Mouse (Mus musculus) forebrain, embryonic 12.5 days (tissue): Measurements from ENCODE around the gene Wbp1l. TPM values are rescaled to one million over a fixed set of nuclear protein-coding genes. Genes with fewer than 3 reads are reported as not detected.

Experiments
- ATAC-seq: fragments of 200-750 bp; cut with Nextera tagmentation; 2 replicates; pipeline ENCODE4 v1.8.0; 2017; ENCODE audit warnings: moderate TSS enrichment; ENCODE audit not compliant: low FRiP score
- H3K27ac ChIP-seq: fragments of 300-500 bp; sonication (generic); 2 replicates; pipeline ENCODE4 v1.5.1; 2016; ENCODE audit warnings: mild to moderate bottlenecking
- H3K27me3 ChIP-seq: fragments of 300-500 bp; sonication (generic); 2 replicates; pipeline ENCODE4 v1.6.1; 2016; ENCODE audit warnings: mild to moderate bottlenecking
- H3K36me3 ChIP-seq: fragments of 300-500 bp; sonication (generic); replicated peaks from 2 replicates; pipeline ENCODE4 v1.6.1; 2016; ENCODE audit warnings: mild to moderate bottlenecking
- H3K4me1 ChIP-seq: fragments of 300-500 bp; sonication (generic); 2 replicates; pipeline ENCODE4 v1.6.1; 2016
- H3K4me2 ChIP-seq: fragments of 300-500 bp; sonication (generic); 2 replicates; pipeline ENCODE4 v1.6.1; 2016; ENCODE audit warnings: mild to moderate bottlenecking, moderate library complexity
- H3K4me3 ChIP-seq: fragments of 300-500 bp; sonication (generic); replicated peaks from 2 replicates; pipeline ENCODE4 v1.5.1; 2016; ENCODE audit warnings: mild to moderate bottlenecking
- H3K9ac ChIP-seq: fragments of 300-500 bp; sonication (generic); 2 replicates; pipeline ENCODE4 v1.6.1; 2016; ENCODE audit warnings: mild to moderate bottlenecking
- H3K9me3 ChIP-seq: fragments of 300-500 bp; sonication (generic); 2 replicates; pipeline ENCODE4 v1.6.1; 2016
- WGBS: fragments of 180-500 bp; shearing (Covaris S2); methylation state at CpG from one replicate; pipeline ENCODE4 v1.1.7; 2016; 5-methylcytosine and 5-hydroxymethylcytosine counted together
- polyA plus RNA-seq: library from polyadenylated mRNA; unstranded; fragments of >200 nt; fragmentation: Nextera tagmentation; extraction: Ambion mirVana; gene quantifications from 2 replicates; pipeline ENCODE4 v1.2.1, GENCODE M21; 2016

Gene Wbp1l
- polyA plus RNA-seq, 1 experiment from 2014 or later, result 43.2 TPM

DNA sequence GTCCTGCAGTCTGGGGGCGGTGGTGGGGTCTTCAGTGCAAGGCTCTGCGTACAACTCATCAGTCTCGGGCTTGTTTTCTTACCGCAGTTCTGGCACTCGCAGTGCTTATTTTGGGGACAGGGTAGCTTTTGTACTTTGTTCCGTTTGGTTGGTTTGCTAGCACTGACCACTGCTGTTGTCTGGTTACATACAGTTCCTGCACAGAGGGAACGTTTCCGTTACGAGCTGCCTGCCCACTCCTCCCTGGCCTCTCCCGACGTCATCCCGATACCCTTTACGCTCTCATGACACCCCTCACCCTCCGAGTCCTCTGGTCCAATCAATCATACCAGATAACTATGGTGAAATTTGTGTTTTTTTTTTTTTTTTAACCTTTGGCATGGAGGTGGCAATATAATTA lies 2.6 kb downstream of the Wbp1l start:
- Histone ChIP-seq H3K4me2 (no peak overlapping the region), H3K27me3 (no peaks in the 10 kb centered on the region), H3K36me3 (peaks cover 9% of the 10 kb centered on the region), H3K27ac (no peak overlapping the region), H3K4me1 (peaks cover 19% of the 10 kb centered on the region), H3K9me3 (no peaks in the 10 kb centered on the region), H3K9ac (0 out of 2 replicates have a peak overlapping the region, but pooled peaks have one; percentile 17), H3K4me3 (no peak overlapping the region)
- no peak for ATAC-seq
- WGBS, result 93% methylated on average over 14 of the region's 14 CpGs

DNA sequence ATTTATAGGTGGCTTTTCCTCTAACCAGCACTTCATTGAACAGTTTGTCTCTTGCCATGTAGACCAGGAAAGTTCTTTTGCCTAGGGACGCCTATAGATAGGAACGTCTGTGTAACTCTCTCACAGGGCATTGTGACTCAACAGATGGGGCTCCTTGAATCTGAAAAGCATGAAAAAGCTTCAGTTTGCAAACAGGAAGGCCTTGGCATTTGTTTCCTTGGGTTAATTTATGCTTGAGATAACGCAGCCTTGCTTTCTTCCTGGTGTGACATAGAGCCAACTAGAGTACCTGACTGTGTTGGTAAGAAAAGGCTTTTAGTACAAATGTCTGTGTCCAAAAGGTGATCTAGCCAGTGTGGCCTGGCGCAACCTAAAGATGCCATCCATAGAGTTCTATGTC lies 3.5 kb downstream of the Wbp1l start:
- ATAC-seq, result no peak
- H3K27ac ChIP-seq, result no peak overlapping the region
- 94% methylated on average over 4 of the region's 4 CpGs for WGBS
- no peak overlapping the region for H3K4me2 ChIP-seq
- H3K36me3 ChIP-seq, result peaks cover 17% of the 10 kb centered on the region
- no peak overlapping the region for H3K9ac ChIP-seq
- no peak overlapping the region for H3K4me3 ChIP-seq
- no peaks in the 10 kb centered on the region for H3K27me3 ChIP-seq
- peaks cover 19% of the 10 kb centered on the region for H3K4me1 ChIP-seq
- no peaks in the 10 kb centered on the region for H3K9me3 ChIP-seq

DNA sequence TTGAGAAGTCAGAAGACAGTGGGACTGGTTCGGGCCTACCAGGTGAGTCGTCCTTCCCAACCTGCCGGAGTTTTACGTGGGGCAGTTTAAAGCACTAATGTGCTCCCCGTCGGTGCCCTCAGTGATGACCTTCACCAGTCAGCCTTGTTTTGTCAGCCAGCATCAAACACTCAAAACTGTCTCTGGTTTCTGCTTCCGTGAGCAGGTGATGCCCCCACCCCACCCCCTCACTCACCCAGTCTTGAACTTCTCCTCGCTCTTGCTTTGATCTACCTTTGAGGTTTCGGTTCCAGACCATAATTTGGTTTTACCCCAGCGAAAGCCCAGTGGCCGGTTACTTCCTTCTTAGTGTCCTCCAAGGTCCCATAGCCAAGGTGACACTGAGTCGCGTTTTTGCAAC lies 7.8 kb downstream of the Wbp1l start:
- no peak overlapping the region for H3K4me3 ChIP-seq
- no peak for ATAC-seq
- no peaks in the 10 kb centered on the region for H3K4me1 ChIP-seq
- H3K36me3 ChIP-seq, result peaks cover 30% of the 10 kb centered on the region
- no peak overlapping the region for H3K4me2 ChIP-seq
- H3K27ac ChIP-seq, result no peak overlapping the region
- H3K9me3 ChIP-seq, result no peaks in the 10 kb centered on the region
- no peaks in the 10 kb centered on the region for H3K27me3 ChIP-seq
- H3K9ac ChIP-seq, result no peak overlapping the region
- 96% methylated on average over 13 of the region's 13 CpGs for WGBS

DNA sequence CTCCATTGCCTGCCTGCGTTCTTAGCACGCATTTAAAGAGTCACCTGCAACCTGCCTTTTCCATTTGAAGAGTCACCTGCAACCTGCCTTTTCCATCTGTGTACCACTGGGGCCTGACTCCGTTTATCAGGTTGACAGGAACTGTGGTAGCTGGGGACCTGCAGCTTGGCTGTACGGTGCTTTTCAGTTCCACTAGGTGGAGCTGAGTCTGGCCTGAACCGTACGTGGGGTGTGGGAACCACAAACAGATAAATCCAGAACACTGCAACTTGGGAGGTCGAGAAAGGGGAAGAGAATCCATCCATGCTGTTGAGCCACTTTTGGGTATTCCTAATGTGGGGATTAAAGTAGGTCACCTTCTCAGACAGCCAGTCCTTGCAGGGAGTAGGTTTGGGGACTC lies 8.5 kb downstream of the Wbp1l start:
- Histone ChIP-seq H3K27me3 (no peaks in the 10 kb centered on the region), H3K4me3 (no peak overlapping the region), H3K27ac (no peak overlapping the region), H3K4me1 (no peaks in the 10 kb centered on the region), H3K9ac (no peak overlapping the region), H3K4me2 (no peak overlapping the region), H3K36me3 (peaks cover 30% of the 10 kb centered on the region), H3K9me3 (no peaks in the 10 kb centered on the region)
- 75% methylated on average over 7 of the region's 7 CpGs for WGBS
- ATAC-seq, result no peak

DNA sequence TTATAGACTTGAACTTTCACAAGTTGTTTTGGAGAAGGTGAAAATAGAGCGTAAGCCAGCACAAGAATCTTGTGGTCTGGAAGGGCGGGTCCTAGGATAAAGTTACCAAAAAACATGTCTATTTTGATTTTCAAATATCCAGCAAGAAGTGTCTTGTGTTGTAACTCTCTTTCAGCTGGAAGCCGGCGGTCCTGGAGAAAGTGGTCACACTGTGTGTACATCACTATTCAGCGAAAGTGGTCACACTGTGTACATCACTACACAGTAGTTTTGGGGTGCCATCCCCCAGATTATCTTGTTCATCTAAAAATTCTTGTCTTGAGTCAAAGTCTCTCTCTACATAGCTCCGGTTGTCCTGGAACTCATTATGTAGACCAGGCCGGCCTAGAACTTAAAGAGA lies 9.3 kb downstream of the Wbp1l start:
- WGBS, result 95% methylated on average over 7 of the region's 7 CpGs
- no peaks in the 10 kb centered on the region for H3K9me3 ChIP-seq
- H3K4me2 ChIP-seq, result no peak overlapping the region
- no peaks in the 10 kb centered on the region for H3K4me1 ChIP-seq
- ATAC-seq, result no peak
- peaks cover 37% of the 10 kb centered on the region for H3K36me3 ChIP-seq
- H3K27ac ChIP-seq, result no peak overlapping the region
- H3K9ac ChIP-seq, result no peak overlapping the region
- no peaks in the 10 kb centered on the region for H3K27me3 ChIP-seq
- no peak overlapping the region for H3K4me3 ChIP-seq

DNA sequence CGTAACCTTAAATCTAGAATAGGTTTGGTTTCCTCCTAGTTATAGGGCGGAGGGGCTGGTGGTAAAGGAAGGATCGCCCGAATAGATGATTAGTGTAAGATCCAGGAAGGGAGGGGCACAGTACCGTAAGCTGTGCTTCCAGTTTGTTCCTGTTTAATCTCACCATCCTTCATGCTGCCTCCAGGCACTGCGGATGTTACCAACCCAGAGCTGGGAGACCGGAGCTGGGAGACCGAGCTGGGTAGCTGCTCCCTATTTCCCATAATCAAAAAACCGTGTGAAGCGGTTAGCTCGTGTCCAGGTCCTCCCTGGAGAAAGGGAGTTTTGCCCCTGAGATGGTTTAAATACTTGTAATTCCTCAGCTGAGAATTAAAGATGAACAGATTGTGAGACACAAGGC lies 17.5 kb downstream of the Wbp1l start:
- Histone ChIP-seq H3K27ac (no peak overlapping the region), H3K9me3 (no peaks in the 10 kb centered on the region), H3K9ac (no peak overlapping the region), H3K4me1 (peaks cover 25% of the 10 kb centered on the region), H3K36me3 (peaks cover 23% of the 10 kb centered on the region; the same call in 1 of the 2 replicates), H3K4me2 (no peak overlapping the region), H3K4me3 (no peak overlapping the region), H3K27me3 (no peaks in the 10 kb centered on the region)
- ATAC-seq, result no peak
- WGBS, result 94% methylated on average over 11 of the region's 11 CpGs

DNA sequence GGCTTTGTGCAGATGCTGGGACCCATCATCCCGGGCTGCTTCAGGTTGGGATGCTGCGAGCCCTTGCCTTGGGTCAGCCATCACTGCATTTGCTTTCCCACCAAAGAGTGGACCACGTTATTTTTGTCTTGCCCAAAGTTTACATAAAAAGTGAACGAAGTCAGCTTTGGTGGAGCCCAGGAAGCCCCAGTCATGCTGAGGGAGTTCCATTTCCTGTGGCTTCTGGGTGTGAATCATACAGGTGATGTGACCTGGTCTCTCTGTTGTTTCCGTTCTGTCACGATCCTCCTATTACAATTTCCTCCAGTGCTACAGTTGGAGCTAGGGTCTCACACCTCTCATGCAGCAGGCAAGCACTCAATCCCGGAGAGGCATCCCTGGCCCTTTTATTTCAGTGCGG lies 18.5 kb downstream of the Wbp1l start:
- Histone ChIP-seq H3K36me3 (peaks cover 23% of the 10 kb centered on the region; the same call in 1 of the 2 replicates), H3K9me3 (no peaks in the 10 kb centered on the region), H3K27me3 (no peaks in the 10 kb centered on the region), H3K27ac (no peak overlapping the region), H3K4me3 (no peak overlapping the region), H3K4me2 (no peak overlapping the region), H3K4me1 (peaks cover 35% of the 10 kb centered on the region), H3K9ac (no peak overlapping the region)
- WGBS, result 94% methylated on average over 8 of the region's 8 CpGs
- ATAC-seq, result no peak

DNA sequence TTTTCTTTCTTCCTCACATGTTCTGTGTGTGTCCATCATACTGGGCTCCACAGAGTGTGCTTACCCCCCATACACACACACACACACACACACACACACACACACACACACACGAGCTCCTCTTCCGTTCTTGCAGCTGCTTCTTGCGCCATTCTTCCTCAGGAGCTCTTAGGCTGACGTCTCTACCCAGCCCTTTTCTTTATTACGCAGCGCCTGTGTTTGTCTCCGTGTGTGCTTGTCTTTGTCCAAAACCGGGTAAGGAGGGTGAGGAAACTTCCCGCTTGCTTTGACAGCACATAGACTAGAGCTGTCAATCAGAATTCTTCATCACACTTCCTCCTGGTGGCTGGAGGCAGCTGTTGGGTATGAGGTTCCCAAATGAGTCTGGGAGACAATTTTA lies 19.4 kb downstream of the Wbp1l start:
- Histone ChIP-seq H3K9me3 (no peaks in the 10 kb centered on the region), H3K27ac (peak overlapping the region; percentile 38; the same call in 1 of the 2 replicates)
- WGBS, result 44% methylated on average over 9 of the region's 9 CpGs

DNA sequence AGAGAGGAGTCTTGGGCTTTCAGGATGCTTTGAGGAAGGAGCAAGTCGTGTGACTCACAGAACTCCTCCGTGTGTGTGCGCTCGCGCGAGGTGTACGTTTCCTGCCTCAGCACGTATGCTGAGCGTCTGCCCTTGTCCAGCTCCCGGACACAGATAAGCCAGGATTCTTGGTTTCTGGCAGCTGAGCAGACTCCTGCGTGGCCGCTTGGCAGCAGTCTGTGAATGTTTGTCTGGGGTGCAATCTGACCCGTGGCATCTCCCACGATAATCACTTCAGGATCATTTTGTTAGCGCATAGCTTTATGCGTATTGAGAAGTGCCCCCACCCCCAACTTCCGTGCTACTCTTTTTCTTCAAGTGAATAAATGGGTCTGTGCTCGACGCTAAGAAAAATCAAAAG lies 20.1 kb downstream of the Wbp1l start:
- H3K27ac ChIP-seq, result 0 out of 2 replicates have a peak overlapping the region, but pooled peaks have one; percentile 38
- 87% methylated on average over 19 of the region's 19 CpGs for WGBS
- no peak for ATAC-seq

More for the DNA sequence above, 19.4 kb downstream of the Wbp1l start:
- H3K4me2 ChIP-seq, result no peak overlapping the region
- no peak overlapping the region; the same call in 1 of the 2 replicates for H3K9ac ChIP-seq
- peaks cover 15% of the 10 kb centered on the region; the same call in 1 of the 2 replicates for H3K36me3 ChIP-seq
- H3K27me3 ChIP-seq, result no peaks in the 10 kb centered on the region
- ATAC-seq, result no peak
- peaks cover 44% of the 10 kb centered on the region for H3K4me1 ChIP-seq
- no peak overlapping the region for H3K4me3 ChIP-seq

DNA sequence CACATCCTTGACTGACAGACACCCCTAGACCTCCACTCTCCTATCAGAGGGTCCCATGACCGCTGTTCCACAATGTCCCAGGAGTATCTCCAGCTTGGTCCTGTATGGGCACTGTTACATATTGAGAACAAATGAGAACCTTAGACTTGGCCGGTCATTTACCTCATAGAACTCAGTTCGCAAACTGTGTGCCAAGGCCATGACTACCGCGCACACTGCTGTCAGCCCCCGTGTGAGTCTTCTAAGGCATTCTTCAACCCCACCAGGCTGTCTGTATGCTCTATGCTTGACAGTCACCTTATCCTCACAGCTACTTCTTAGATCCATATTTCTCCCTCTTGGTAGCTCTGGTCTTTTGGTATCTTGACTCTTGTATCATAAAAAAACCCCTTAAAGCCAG lies 20.6 kb downstream of the Wbp1l start:
- Histone ChIP-seq H3K4me1 (peaks cover 56% of the 10 kb centered on the region), H3K27ac (no peak overlapping the region), H3K4me2 (no peak overlapping the region), H3K9ac (no peak overlapping the region), H3K36me3 (0 out of 2 replicates have a peak, but pooled peaks cover 4% of the 10 kb centered on the region), H3K4me3 (no peak overlapping the region), H3K27me3 (no peaks in the 10 kb centered on the region), H3K9me3 (no peaks in the 10 kb centered on the region)
- WGBS, result 94% methylated on average over 6 of the region's 6 CpGs
- ATAC-seq, result no peak

More for the DNA sequence above, 20.1 kb downstream of the Wbp1l start:
- no peak overlapping the region for H3K9ac ChIP-seq
- peaks cover 51% of the 10 kb centered on the region for H3K4me1 ChIP-seq
- H3K4me2 ChIP-seq, result no peak overlapping the region
- no peaks in the 10 kb centered on the region for H3K27me3 ChIP-seq
- H3K9me3 ChIP-seq, result no peaks in the 10 kb centered on the region
- no peak overlapping the region for H3K4me3 ChIP-seq
- 0 out of 2 replicates have a peak, but pooled peaks cover 9% of the 10 kb centered on the region for H3K36me3 ChIP-seq

DNA sequence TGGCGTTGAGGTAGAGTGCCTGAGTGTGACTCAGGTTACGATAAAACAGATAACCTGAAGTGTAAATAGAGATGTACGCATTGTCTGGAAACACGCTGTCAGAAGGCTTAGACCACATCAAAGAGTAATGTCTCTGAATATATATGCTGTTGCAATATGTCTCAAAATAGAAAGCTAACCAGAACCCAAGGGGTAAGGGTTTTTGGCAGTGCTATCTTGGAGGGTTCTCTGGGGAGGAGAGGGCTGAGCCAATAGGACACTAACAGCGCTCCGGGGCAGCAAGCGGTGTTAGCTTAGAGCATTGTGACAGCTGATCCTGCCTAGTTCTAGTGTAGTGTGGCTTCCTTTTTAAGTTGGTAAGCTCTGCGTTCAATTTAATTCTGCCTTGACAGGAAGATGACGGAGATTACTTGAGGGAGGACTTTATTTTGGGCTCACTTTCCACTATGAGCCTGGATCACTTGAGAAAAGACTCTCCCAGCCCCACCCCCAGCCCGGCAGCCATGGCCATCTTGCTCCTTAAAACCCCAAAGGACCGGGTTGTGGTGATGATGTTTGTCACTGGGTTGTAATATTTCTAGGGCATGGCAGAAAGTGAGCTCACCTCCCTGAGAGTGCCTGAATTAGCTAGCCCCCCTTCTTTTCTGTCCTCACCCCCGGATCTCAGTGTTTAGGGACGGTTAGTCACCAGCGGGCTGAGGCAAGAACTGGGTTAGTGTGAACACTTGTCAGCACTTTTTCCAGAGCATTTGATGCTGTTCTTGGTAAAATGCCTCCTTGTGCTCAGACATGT lies 21.3 kb downstream of the Wbp1l start:
- Histone ChIP-seq H3K9ac (no peak overlapping the region), H3K4me2 (no peak overlapping the region), H3K27ac (no peak overlapping the region), H3K4me3 (no peak overlapping the region), H3K4me1 (peaks cover 58% of the 10 kb centered on the region), H3K27me3 (no peaks in the 10 kb centered on the region), H3K36me3 (peaks cover 5% of the 10 kb centered on the region), H3K9me3 (0 out of 2 replicates have a peak, but pooled peaks cover 1% of the 10 kb centered on the region)
- 88% methylated on average over 14 of the region's 14 CpGs for WGBS
- no peak for ATAC-seq

DNA sequence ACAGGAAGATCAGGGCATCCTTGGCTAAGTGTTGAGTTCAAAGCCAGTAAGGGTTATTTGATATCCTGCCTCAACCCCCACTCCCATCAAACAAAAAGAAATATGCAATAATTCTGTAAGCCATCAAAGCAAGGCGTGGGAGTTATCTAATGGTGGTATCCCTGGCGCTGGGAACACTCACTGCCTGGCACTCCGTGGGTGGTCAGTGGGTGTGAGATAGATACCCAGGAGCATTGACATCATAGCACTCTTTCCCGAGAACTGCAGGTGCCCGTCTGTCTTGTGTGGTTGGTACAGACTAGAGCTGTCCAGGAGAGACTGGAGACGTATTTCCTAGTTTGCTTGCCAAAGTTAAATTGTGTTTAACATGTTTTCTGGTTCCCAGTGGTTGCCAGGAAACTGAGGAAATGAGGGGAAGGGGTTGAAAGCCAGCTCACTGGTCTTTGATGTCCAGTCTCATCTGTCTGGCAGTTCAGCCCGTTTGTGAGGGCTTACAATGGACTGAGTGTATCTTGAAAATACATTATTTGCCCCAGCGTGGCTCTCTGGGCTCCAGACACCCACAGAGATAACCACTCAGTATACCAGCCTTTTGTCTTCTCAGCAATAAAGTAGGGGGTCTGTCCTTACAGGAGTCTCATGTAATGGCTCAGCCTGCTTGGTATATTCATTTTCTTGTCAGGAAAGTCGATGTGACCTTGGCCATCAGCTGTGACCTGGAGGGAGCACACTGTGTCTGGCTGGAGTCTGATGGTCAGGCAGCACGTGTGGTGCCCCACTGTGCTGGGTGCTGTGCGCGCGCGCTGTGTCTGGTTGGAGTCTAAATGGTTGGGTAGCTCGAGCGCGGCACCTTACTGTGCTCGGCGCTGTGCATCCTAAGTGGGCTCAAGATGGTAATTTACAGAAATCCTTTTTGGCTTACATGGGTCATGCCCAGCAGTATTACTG lies 22.6 kb downstream of the Wbp1l start:
- Histone ChIP-seq H3K4me1 (peaks cover 58% of the 10 kb centered on the region), H3K36me3 (peaks cover 10% of the 10 kb centered on the region), H3K9me3 (0 out of 2 replicates have a peak, but pooled peaks cover 2% of the 10 kb centered on the region), H3K4me2 (no peak overlapping the region), H3K9ac (no peak overlapping the region), H3K27ac (0 out of 2 replicates have a peak overlapping the region, but pooled peaks have one; percentile 19), H3K27me3 (no peaks in the 10 kb centered on the region), H3K4me3 (no peak overlapping the region)
- ATAC-seq, result 0 out of 2 replicates have a peak, but pooled peaks have one; percentile 45
- WGBS, result 73% methylated on average over 19 of the region's 19 CpGs
